Mouse (Mus musculus): Measurements from ENCODE around the gene Prpsap2. TPM values are rescaled to one million over a fixed set of nuclear protein-coding genes. Genes with fewer than 3 reads are reported as not detected.
"Not testable (repeated sequence)": the region's sequence is repeated elsewhere in the genome, so short reads cannot be mapped to it uniquely, and the experiment has no call there.

Prpsap2 gene
- polyA plus RNA-seq (2015; fragmentation: Nextera tagmentation; extraction: Ambion mirVana) = 31.3 and 31.4 TPM in 2 replicates

DNA sequence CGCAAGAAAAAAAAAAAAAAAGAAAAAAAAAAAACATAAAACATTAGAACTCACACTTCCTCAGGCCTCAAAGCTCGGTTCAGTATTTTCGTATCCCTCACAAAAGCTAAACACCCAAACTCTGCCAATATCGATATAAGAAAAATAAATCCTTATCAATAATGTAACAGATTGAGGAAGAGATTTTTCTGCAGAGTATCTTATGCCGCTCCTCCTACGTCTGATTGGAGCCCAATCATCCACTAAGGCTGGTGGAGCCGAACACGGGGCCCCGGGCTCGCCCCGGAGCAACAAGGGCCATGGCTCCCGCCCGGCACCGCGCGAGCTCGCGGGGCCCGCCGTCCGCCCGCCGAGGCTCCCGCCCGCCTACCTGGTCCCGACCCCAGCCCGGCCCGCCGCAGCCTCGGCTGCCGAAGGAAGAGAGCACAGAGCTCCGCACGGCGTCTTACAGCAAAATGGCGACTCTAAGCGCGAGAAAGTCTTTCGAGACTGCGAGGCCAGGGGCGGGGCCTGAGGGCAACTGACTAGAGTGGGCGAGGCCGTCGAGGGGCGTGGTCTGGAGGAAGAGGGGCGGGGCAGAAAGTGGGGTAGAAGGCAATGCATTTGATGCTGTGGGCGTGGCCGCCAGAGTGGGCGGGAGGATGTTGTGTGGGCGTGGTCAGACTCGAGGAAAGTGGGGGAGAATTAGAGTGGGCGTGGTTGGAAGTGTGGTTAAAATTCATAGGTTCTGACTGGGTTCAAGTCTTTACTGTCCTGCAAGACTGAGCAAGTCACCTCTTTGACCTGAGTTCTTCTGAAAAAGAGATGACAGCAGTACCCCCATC is at the start of gene Prpsap2:
Gene Prpsap2, minus strand, starts transcription at position 505 of the 824 bp plus-strand sequence.
- Histone ChIP-seq H3K27me3 (ENCODE audit: control insufficient read depth, insufficient read depth, low read depth, low read length) (no peaks in the 10 kb centered on the region), H3K9me3 (ENCODE audit: control insufficient read depth, low read length) (no peaks in the 10 kb centered on the region), H3K4me2 (ENCODE audit: low read depth, low read length) (peak within 1 kb of the TSS; percentile 63), H3K27ac (ENCODE audit: low read length) (peak within 1 kb of the TSS; percentile 92), H3K9ac (ENCODE audit: low read length) (peak within 1 kb of the TSS; percentile 85), H3K36me3 (ENCODE audit: control insufficient read depth, insufficient read depth, low read length) (peaks cover 3% of the 10 kb centered on the region; the same call in 1 of the 2 replicates), H3K4me1 (replicated peaks; ENCODE audit: control insufficient read depth, insufficient read depth, low read length) (peaks cover 5% of the 10 kb centered on the region), H3K4me3 (ENCODE audit: low read length) (peak within 1 kb of the TSS; percentile 72)
- WGBS = under 1% methylated on average over 49 of the region's 51 CpGs
- ATAC-seq (ENCODE audit: low read depth) = peak; percentile 97

DNA sequence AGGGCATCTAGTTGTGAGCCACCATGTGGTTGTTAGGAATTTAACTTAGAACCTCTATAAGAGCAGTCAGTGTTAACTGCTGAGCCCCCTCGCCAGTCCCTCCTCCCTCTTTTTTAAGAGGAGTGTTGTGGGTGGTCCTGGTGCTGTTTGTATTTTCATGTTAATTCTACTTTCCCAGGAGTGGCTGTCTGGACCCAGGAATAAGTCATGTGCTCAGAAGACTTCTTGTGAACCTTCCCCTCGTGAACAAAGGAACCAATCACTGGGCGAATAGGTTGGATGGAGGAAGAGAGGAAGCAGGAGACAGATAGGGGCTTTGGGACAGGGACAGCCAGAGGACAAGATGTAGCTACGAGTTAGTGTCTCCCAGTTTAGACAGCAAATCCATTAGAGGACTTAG is 47.9 kb upstream of the Prpsap2 start:
- Histone ChIP-seq H3K27ac (ENCODE audit: low read length) (no peak overlapping the region), H3K4me1 (replicated peaks; ENCODE audit: control insufficient read depth, insufficient read depth, low read length) (no peaks in the 10 kb centered on the region; the same call in 1 of the 2 replicates), H3K9me3 (ENCODE audit: control insufficient read depth, low read length) (no peaks in the 10 kb centered on the region), H3K4me2 (ENCODE audit: low read depth, low read length) (no peak overlapping the region), H3K36me3 (ENCODE audit: control insufficient read depth, insufficient read depth, low read length) (peaks cover 15% of the 10 kb centered on the region), H3K27me3 (ENCODE audit: control insufficient read depth, insufficient read depth, low read depth, low read length) (no peaks in the 10 kb centered on the region), H3K4me3 (ENCODE audit: low read length) (no peak overlapping the region), H3K9ac (ENCODE audit: low read length) (no peak overlapping the region)
- ATAC-seq (ENCODE audit: low read depth) = no peak
- 49% methylated on average over 4 of the region's 4 CpGs for WGBS

DNA sequence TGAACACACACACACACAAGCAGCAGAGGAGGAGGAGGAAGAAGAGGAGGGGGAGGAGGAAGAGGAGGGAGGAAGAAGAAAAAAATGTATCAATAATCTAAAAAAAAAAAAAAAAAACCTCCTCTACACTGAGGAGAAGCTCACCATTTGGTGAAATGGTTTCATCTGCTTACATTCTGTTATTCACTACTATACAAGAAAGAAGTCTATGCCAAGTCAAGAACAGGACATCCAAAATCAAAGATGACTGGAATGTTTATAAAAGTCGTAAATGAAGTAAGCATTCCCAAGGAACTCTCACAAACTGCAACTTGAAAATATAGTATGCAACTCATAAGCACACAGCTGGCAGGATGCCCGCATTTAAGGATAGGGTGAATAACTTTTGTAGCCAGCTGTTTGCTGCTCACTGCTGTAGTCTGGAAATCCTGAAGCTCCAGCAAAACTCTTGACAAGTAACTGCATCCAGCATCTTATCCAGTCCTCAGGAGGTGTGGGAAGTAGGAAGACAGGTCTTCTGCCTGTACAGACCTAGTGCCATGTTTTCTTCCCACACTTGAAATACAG is 46.7 kb upstream of the Prpsap2 start:
- no peaks in the 10 kb centered on the region; the same call in 1 of the 2 replicates for H3K4me1 ChIP-seq (replicated peaks; ENCODE audit: control insufficient read depth, insufficient read depth, low read length)
- WGBS = 51% methylated on average over 2 of the region's 2 CpGs
- H3K27me3 ChIP-seq (ENCODE audit: control insufficient read depth, insufficient read depth, low read depth, low read length) = no peaks in the 10 kb centered on the region
- ATAC-seq (ENCODE audit: low read depth) = peak; percentile 78; the same call in 1 of the 2 replicates
- H3K4me3 ChIP-seq (ENCODE audit: low read length) = no peak overlapping the region
- H3K9me3 ChIP-seq (ENCODE audit: control insufficient read depth, low read length) = no peaks in the 10 kb centered on the region
- H3K36me3 ChIP-seq (ENCODE audit: control insufficient read depth, insufficient read depth, low read length) = peaks cover 15% of the 10 kb centered on the region
- no peak overlapping the region for H3K9ac ChIP-seq (ENCODE audit: low read length)
- H3K27ac ChIP-seq (ENCODE audit: low read length) = peak overlapping the region; percentile 49
- no peak overlapping the region for H3K4me2 ChIP-seq (ENCODE audit: low read depth, low read length)

DNA sequence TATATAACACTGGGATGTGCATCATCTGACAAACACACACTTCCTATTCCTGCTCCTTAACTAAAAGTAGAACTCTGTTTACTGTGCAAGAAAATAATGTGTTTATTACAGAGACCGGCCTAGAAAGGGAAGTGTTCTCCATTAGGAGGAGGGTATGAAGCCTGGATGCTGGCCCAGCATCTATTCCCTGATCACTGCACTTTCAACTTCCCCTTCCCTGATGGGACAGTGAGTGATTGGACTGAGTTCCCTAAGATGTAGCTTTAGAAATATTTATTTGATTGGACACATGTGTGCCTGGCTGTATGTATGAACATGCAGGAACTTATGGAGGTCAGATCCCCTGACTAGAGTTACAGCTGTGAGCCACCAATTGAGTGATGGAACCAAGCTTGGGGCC is 31.6 kb upstream of the Prpsap2 start:
- Histone ChIP-seq H3K4me3 (ENCODE audit: low read length) (no peak overlapping the region), H3K4me1 (replicated peaks; ENCODE audit: control insufficient read depth, insufficient read depth, low read length) (no peaks in the 10 kb centered on the region), H3K36me3 (ENCODE audit: control insufficient read depth, insufficient read depth, low read length) (peaks cover 23% of the 10 kb centered on the region), H3K9ac (ENCODE audit: low read length) (no peak overlapping the region), H3K4me2 (ENCODE audit: low read depth, low read length) (no peak overlapping the region), H3K27ac (ENCODE audit: low read length) (no peak overlapping the region), H3K9me3 (ENCODE audit: control insufficient read depth, low read length) (no peaks in the 10 kb centered on the region), H3K27me3 (ENCODE audit: control insufficient read depth, insufficient read depth, low read depth, low read length) (no peaks in the 10 kb centered on the region)
- ATAC-seq (ENCODE audit: low read depth) = no peak
- 60% methylated on average over 1 of the region's 1 CpGs for WGBS

DNA sequence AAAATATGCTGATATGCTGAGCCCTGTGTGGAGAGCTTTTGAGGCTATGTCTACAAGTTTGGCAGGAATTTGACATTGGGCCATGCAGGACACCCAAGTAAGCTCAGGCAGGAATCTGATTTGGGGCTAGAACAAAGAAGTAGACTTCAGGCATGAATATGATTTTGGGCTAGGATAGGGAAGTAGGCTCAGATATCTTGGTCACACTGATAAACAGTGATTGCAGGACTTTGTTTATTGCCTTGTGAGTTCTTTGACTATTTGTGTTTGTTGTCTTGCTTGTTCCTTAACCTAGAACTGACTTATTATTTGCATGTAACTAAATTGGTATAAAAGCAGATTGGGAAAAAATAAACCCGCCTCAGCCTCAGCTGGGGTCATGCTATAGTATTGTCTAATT is 26.7 kb upstream of the Prpsap2 start:
- Histone ChIP-seq H3K36me3 (ENCODE audit: control insufficient read depth, insufficient read depth, low read length) (peaks cover 23% of the 10 kb centered on the region), H3K9me3 (ENCODE audit: control insufficient read depth, low read length) (no peaks in the 10 kb centered on the region), H3K4me2 (ENCODE audit: low read depth, low read length) (no peak overlapping the region), H3K9ac (ENCODE audit: low read length) (no peak overlapping the region), H3K4me1 (replicated peaks; ENCODE audit: control insufficient read depth, insufficient read depth, low read length) (no peaks in the 10 kb centered on the region), H3K27me3 (ENCODE audit: control insufficient read depth, insufficient read depth, low read depth, low read length) (no peaks in the 10 kb centered on the region), H3K4me3 (ENCODE audit: low read length) (no peak overlapping the region), H3K27ac (ENCODE audit: low read length) (no peak overlapping the region)
- no peak for ATAC-seq (ENCODE audit: low read depth)
- WGBS = 83% methylated on average over 1 of the region's 1 CpGs

DNA sequence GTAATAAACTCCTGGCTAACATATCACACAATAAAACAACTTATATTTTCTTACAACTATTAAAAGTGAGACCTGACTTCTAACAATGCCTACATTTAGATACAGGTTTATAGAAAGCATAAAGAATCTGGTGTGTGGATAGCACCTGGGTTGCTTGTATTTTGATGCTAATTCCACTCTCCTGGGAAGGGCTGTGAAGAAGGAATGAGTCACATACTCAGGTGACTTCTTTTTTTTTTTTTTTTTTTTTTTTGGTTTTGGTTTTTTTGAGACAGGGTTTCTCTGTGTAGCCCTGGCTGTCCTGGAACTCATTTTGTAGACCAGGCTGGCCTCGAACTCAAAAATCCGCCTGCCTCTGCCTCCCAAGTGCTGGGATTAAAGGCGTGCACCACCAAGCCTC is 20.6 kb upstream of the Prpsap2 start:
- not testable (repeated sequence) for H3K9ac ChIP-seq (ENCODE audit: low read length); H3K27ac ChIP-seq (ENCODE audit: low read length); H3K4me3 ChIP-seq (ENCODE audit: low read length); H3K4me2 ChIP-seq (ENCODE audit: low read depth, low read length); H3K4me1 ChIP-seq (replicated peaks; ENCODE audit: control insufficient read depth, insufficient read depth, low read length); H3K9me3 ChIP-seq (ENCODE audit: control insufficient read depth, low read length); ATAC-seq (ENCODE audit: low read depth); H3K27me3 ChIP-seq (ENCODE audit: control insufficient read depth, insufficient read depth, low read depth, low read length)
- WGBS = 86% methylated on average over 3 of the region's 3 CpGs
- peaks cover 20% of the 10 kb centered on the region for H3K36me3 ChIP-seq (ENCODE audit: control insufficient read depth, insufficient read depth, low read length)

DNA sequence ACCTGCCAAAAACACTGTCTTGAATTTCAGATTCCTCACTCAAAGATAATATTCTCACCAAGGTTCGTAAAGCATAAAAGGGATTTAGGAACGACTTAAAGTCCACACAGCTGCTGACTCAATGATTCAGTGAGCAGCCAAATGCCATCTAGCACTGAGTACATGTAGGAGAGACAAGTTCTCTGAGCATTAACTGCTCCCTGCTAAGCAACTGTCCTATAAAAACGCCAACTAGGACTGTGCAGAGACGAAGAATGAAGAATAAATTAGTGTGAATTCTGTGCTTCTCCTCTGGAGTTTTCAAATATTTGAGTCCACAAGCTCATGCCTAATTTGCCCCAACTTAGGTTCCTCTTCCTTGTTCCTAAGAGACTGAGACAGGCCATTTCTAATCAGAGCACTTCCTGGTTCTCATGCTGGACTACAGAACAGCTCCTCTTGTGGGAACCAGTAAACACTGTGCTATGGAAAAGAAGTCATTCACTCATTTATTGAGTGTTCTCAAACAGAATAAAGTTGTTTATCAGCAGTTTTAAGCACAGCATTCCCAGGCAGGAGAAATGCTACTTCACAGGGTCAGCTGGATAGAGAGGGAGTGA is 12.8 kb upstream of the Prpsap2 start:
- no peak for ATAC-seq (ENCODE audit: low read depth)
- H3K9me3 ChIP-seq (ENCODE audit: control insufficient read depth, low read length) = no peaks in the 10 kb centered on the region
- no peak overlapping the region for H3K27ac ChIP-seq (ENCODE audit: low read length)
- 87% methylated on average over 4 of the region's 4 CpGs for WGBS
- H3K9ac ChIP-seq (ENCODE audit: low read length) = no peak overlapping the region
- H3K36me3 ChIP-seq (ENCODE audit: control insufficient read depth, insufficient read depth, low read length) = peaks cover 10% of the 10 kb centered on the region
- no peaks in the 10 kb centered on the region for H3K27me3 ChIP-seq (ENCODE audit: control insufficient read depth, insufficient read depth, low read depth, low read length)
- H3K4me1 ChIP-seq (replicated peaks; ENCODE audit: control insufficient read depth, insufficient read depth, low read length) = no peaks in the 10 kb centered on the region
- no peak overlapping the region for H3K4me3 ChIP-seq (ENCODE audit: low read length)
- H3K4me2 ChIP-seq (ENCODE audit: low read depth, low read length) = no peak overlapping the region

DNA sequence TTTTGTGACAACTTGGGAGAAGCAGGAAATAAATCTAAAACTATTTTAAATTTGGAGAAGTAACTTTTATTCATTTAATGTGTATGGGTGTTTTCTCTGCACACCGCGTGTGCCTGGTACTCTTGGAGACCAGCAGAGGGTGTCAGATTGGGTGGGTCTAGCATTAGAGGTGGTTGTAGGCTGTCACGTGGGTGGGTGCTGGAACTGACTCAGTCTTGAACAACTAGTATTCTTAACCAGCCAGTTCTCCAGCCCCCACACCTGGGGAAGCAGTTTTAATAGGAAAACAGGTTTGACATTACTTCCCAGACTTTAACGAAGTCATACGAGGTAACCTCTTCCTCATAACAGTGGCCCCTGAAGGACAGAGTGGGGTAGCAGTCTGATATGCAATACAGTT is 1.4 kb downstream of the Prpsap2 start:
- no peaks in the 10 kb centered on the region for H3K27me3 ChIP-seq (ENCODE audit: control insufficient read depth, insufficient read depth, low read depth, low read length)
- H3K27ac ChIP-seq (ENCODE audit: low read length) = no peak overlapping the region
- peak overlapping the region; percentile 72; the same call in 1 of the 2 replicates for H3K4me3 ChIP-seq (ENCODE audit: low read length)
- H3K4me2 ChIP-seq (ENCODE audit: low read depth, low read length) = peak overlapping the region; percentile 63
- 71% methylated on average over 5 of the region's 5 CpGs for WGBS
- H3K36me3 ChIP-seq (ENCODE audit: control insufficient read depth, insufficient read depth, low read length) = peaks cover 5% of the 10 kb centered on the region; the same call in 1 of the 2 replicates
- no peaks in the 10 kb centered on the region for H3K9me3 ChIP-seq (ENCODE audit: control insufficient read depth, low read length)
- peaks cover 5% of the 10 kb centered on the region for H3K4me1 ChIP-seq (replicated peaks; ENCODE audit: control insufficient read depth, insufficient read depth, low read length)
- no peak for ATAC-seq (ENCODE audit: low read depth)
- no peak overlapping the region for H3K9ac ChIP-seq (ENCODE audit: low read length)

DNA sequence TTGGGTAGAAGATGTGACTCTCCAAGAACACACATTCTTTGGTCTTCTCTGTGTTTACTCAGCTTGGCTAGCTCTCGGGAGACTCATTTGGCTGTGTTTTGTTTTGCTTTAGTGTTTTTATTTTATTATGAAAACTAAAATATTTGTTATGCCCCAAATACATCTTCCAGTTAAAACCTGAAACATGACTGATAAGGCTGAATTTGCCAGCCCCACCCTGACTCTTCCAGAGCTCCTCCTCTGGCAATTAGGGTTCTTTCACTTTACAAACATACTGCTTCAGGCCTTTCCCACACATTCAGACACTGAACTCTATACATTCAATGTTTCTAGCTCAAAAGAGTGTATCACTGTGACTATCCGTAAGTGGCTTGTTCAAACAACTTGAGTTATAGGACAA is 4.7 kb downstream of the Prpsap2 start:
- Histone ChIP-seq H3K27me3 (ENCODE audit: control insufficient read depth, insufficient read depth, low read depth, low read length) (no peaks in the 10 kb centered on the region), H3K4me1 (replicated peaks; ENCODE audit: control insufficient read depth, insufficient read depth, low read length) (peaks cover 5% of the 10 kb centered on the region), H3K4me2 (ENCODE audit: low read depth, low read length) (no peak overlapping the region), H3K9me3 (ENCODE audit: control insufficient read depth, low read length) (no peaks in the 10 kb centered on the region), H3K36me3 (ENCODE audit: control insufficient read depth, insufficient read depth, low read length) (peaks cover 11% of the 10 kb centered on the region), H3K9ac (ENCODE audit: low read length) (no peak overlapping the region), H3K4me3 (ENCODE audit: low read length) (no peak overlapping the region), H3K27ac (ENCODE audit: low read length) (no peak overlapping the region)
- no peak for ATAC-seq (ENCODE audit: low read depth)
- WGBS = 67% methylated on average over 2 of the region's 2 CpGs
